Mouse (Mus musculus) limb, embryonic 13.5 days (tissue): ENCODE data around the gene Inpp5a. TPM values are rescaled to one million over a fixed set of nuclear protein-coding genes. Genes with fewer than 3 reads are reported as not detected.

ENCODE experiments used
- ATAC-seq: fragments of 200-750 bp; cut with Nextera tagmentation; 2 replicates; pipeline ENCODE4 v1.8.0; 2017; ENCODE audit warnings: low read depth, moderate number of reproducible peaks, moderate TSS enrichment; ENCODE audit not compliant: low FRiP score
- H3K27ac ChIP-seq: fragments of 300-500 bp; sonication (generic); 2 replicates; pipeline ENCODE4 v1.5.1; 2015; ENCODE audit warnings: inconsistent platforms, mild to moderate bottlenecking, moderate library complexity
- H3K27me3 ChIP-seq: fragments of 300-500 bp; sonication (generic); 2 replicates; pipeline ENCODE4 v1.6.1; 2015; ENCODE audit warnings: mild to moderate bottlenecking, inconsistent platforms
- H3K36me3 ChIP-seq: fragments of 300-500 bp; sonication (generic); 2 replicates; pipeline ENCODE4 v1.6.1; 2015; ENCODE audit warnings: inconsistent platforms, mild to moderate bottlenecking, moderate library complexity
- H3K4me1 ChIP-seq: fragments of 300-500 bp; sonication (generic); 2 replicates; pipeline ENCODE4 v1.6.1; 2015; ENCODE audit warnings: inconsistent platforms
- H3K4me2 ChIP-seq: fragments of 300-500 bp; sonication (generic); replicated peaks from 2 replicates; pipeline ENCODE4 v1.6.1; 2015; ENCODE audit warnings: inconsistent platforms, mild to moderate bottlenecking, moderate library complexity
- H3K4me3 ChIP-seq: fragments of 300-500 bp; sonication (generic); 2 replicates; pipeline ENCODE4 v1.5.1; 2015; ENCODE audit warnings: moderate library complexity, mild to moderate bottlenecking, inconsistent platforms
- H3K9ac ChIP-seq: fragments of 300-500 bp; sonication (generic); 2 replicates; pipeline ENCODE4 v1.6.1; 2015; ENCODE audit warnings: mild to moderate bottlenecking, inconsistent platforms
- H3K9me3 ChIP-seq: fragments of 300-500 bp; sonication (generic); 2 replicates; pipeline ENCODE4 v1.6.1; 2016; ENCODE audit warnings: inconsistent platforms
- WGBS: fragments of 180-500 bp; shearing (Covaris S2); methylation state at CpG from one replicate; pipeline ENCODE4 v1.1.7; 2015; 5-methylcytosine and 5-hydroxymethylcytosine counted together
- polyA plus RNA-seq: library from polyadenylated mRNA; unstranded; fragments of >200 nt; fragmentation: Nextera tagmentation; extraction: Ambion mirVana; gene quantifications from 2 replicates; pipeline ENCODE4 v1.2.1, GENCODE M21; 2015

The Inpp5a gene
- polyA plus RNA-seq, 1 experiment from 2014 or later: 25.2 TPM

GRCm38 (mm10) chr7:139584221-139585175 is 195.6 kb downstream of the Inpp5a start:
- Histone ChIP-seq H3K4me3 (peak overlapping the region; percentile 19), H3K27ac (no peak overlapping the region), H3K9me3 (no peaks in the 10 kb centered on the region), H3K36me3 (0 out of 2 replicates have a peak, but pooled peaks cover 1% of the 10 kb centered on the region), H3K27me3 (peaks cover 100% of the 10 kb centered on the region), H3K4me2 (peak overlapping the region; percentile 43), H3K9ac (0 out of 2 replicates have a peak overlapping the region, but pooled peaks have one; percentile 13), H3K4me1 (peaks cover 46% of the 10 kb centered on the region)
- 1% methylated on average over 52 of the region's 53 CpGs for WGBS
- no peak for ATAC-seq

- Histone ChIP-seq H3K4me1 (peaks cover 46% of the 10 kb centered on the region), H3K9me3 (no peaks in the 10 kb centered on the region), H3K9ac (no peak overlapping the region), H3K4me2 (peak overlapping the region; percentile 43; the same call in 1 of the 2 replicates), H3K27ac (no peak overlapping the region), H3K4me3 (peak overlapping the region; percentile 19), H3K36me3 (no peaks in the 10 kb centered on the region), H3K27me3 (peaks cover 100% of the 10 kb centered on the region)
- ATAC-seq: no peak
- 3% methylated on average over 29 of the region's 29 CpGs for WGBS
These were observed 196.4 kb downstream of the Inpp5a start for GRCm38 (mm10) chr7:139585183-139585821.

- no peak for ATAC-seq
- Histone ChIP-seq H3K4me1 (peaks cover 23% of the 10 kb centered on the region), H3K27me3 (peaks cover 91% of the 10 kb centered on the region), H3K4me2 (no peak overlapping the region), H3K36me3 (no peaks in the 10 kb centered on the region), H3K4me3 (no peak overlapping the region), H3K9me3 (no peaks in the 10 kb centered on the region), H3K27ac (no peak overlapping the region), H3K9ac (no peak overlapping the region)
- 9% methylated on average over 7 of the region's 7 CpGs for WGBS
These were observed 199.0 kb downstream of the Inpp5a start for GRCm38 (mm10) chr7:139587919-139588318.

GRCm38 (mm10) chr7:139590302-139590701 is 201.4 kb downstream of the Inpp5a start:
- 32% methylated on average over 3 of the region's 3 CpGs for WGBS
- peaks cover under 1% of the 10 kb centered on the region; the same call in 1 of the 2 replicates for H3K4me1 ChIP-seq
- H3K9me3 ChIP-seq: no peaks in the 10 kb centered on the region
- H3K4me3 ChIP-seq: no peak overlapping the region
- H3K36me3 ChIP-seq: no peaks in the 10 kb centered on the region
- peaks cover 86% of the 10 kb centered on the region for H3K27me3 ChIP-seq
- no peak overlapping the region for H3K4me2 ChIP-seq
- no peak overlapping the region for H3K27ac ChIP-seq
- no peak for ATAC-seq
- H3K9ac ChIP-seq: no peak overlapping the region

- WGBS: 91% methylated on average over 5 of the region's 5 CpGs
These were observed 202.4 kb downstream of the Inpp5a start for GRCm38 (mm10) chr7:139591311-139591710.

GRCm38 (mm10) chr7:139595311-139595710 is 206.4 kb downstream of the Inpp5a start:
- Histone ChIP-seq H3K27ac (no peak overlapping the region), H3K4me1 (no peaks in the 10 kb centered on the region), H3K4me3 (no peak overlapping the region), H3K36me3 (no peaks in the 10 kb centered on the region), H3K27me3 (peaks cover 64% of the 10 kb centered on the region), H3K4me2 (no peak overlapping the region), H3K9me3 (no peaks in the 10 kb centered on the region), H3K9ac (no peak overlapping the region)
- WGBS: 38% methylated on average over 6 of the region's 6 CpGs
- ATAC-seq: no peak

More at GRCm38 (mm10) chr7:139591311-139591710, 202.4 kb downstream of the Inpp5a start:
- H3K27me3 ChIP-seq: peaks cover 84% of the 10 kb centered on the region
- H3K36me3 ChIP-seq: no peaks in the 10 kb centered on the region
- no peak overlapping the region for H3K4me3 ChIP-seq
- no peak overlapping the region for H3K9ac ChIP-seq
- no peak overlapping the region for H3K27ac ChIP-seq
- ATAC-seq: no peak
- no peak overlapping the region for H3K4me2 ChIP-seq
- H3K4me1 ChIP-seq: no peaks in the 10 kb centered on the region
- H3K9me3 ChIP-seq: no peaks in the 10 kb centered on the region

- no peak overlapping the region for H3K4me2 ChIP-seq
- H3K27ac ChIP-seq: no peak overlapping the region
- H3K9ac ChIP-seq: no peak overlapping the region
- H3K4me3 ChIP-seq: no peak overlapping the region
- WGBS: 41% methylated on average over 6 of the region's 6 CpGs
- no peaks in the 10 kb centered on the region for H3K4me1 ChIP-seq
- no peaks in the 10 kb centered on the region for H3K36me3 ChIP-seq
- ATAC-seq: no peak
- peaks cover 64% of the 10 kb centered on the region for H3K27me3 ChIP-seq
- no peaks in the 10 kb centered on the region for H3K9me3 ChIP-seq
These were observed 207.0 kb downstream of the Inpp5a start for GRCm38 (mm10) chr7:139595862-139596261.

- Histone ChIP-seq H3K36me3 (no peaks in the 10 kb centered on the region), H3K27me3 (peaks cover 14% of the 10 kb centered on the region; the same call in 1 of the 2 replicates), H3K27ac (no peak overlapping the region), H3K9me3 (no peaks in the 10 kb centered on the region), H3K9ac (no peak overlapping the region), H3K4me2 (no peak overlapping the region), H3K4me1 (no peaks in the 10 kb centered on the region), H3K4me3 (no peak overlapping the region)
- 70% methylated on average over 2 of the region's 2 CpGs for WGBS
- no peak for ATAC-seq
These were observed 221.4 kb downstream of the Inpp5a start for GRCm38 (mm10) chr7:139610328-139610727.

- Histone ChIP-seq H3K4me3 (no peak overlapping the region), H3K9ac (no peak overlapping the region), H3K36me3 (no peaks in the 10 kb centered on the region), H3K27ac (no peak overlapping the region), H3K9me3 (no peaks in the 10 kb centered on the region), H3K4me2 (no peak overlapping the region), H3K27me3 (peaks cover 21% of the 10 kb centered on the region), H3K4me1 (no peaks in the 10 kb centered on the region)
- 59% methylated on average over 12 of the region's 12 CpGs for WGBS
- 0 out of 2 replicates have a peak, but pooled peaks have one; percentile 37 for ATAC-seq
These were observed 227.2 kb downstream of the Inpp5a start for GRCm38 (mm10) chr7:139615767-139616766.

GRCm38 (mm10) chr7:139622568-139622967 is 233.7 kb downstream of the Inpp5a start:
- ATAC-seq: no peak
- H3K27ac ChIP-seq: no peak overlapping the region
- no peaks in the 10 kb centered on the region for H3K4me1 ChIP-seq
- H3K27me3 ChIP-seq: peaks cover 10% of the 10 kb centered on the region
- 89% methylated on average over 13 of the region's 13 CpGs for WGBS
- H3K9ac ChIP-seq: no peak overlapping the region
- H3K9me3 ChIP-seq: no peaks in the 10 kb centered on the region
- H3K36me3 ChIP-seq: no peaks in the 10 kb centered on the region
- no peak overlapping the region for H3K4me3 ChIP-seq
- no peak overlapping the region for H3K4me2 ChIP-seq

- H3K27ac ChIP-seq: no peak overlapping the region
- ATAC-seq: no peak
- H3K36me3 ChIP-seq: no peaks in the 10 kb centered on the region
- H3K9ac ChIP-seq: no peak overlapping the region
- H3K9me3 ChIP-seq: no peaks in the 10 kb centered on the region
- H3K27me3 ChIP-seq: no peaks in the 10 kb centered on the region
- no peaks in the 10 kb centered on the region for H3K4me1 ChIP-seq
- WGBS: 86% methylated on average over 9 of the region's 9 CpGs
- H3K4me3 ChIP-seq: no peak overlapping the region
- no peak overlapping the region for H3K4me2 ChIP-seq
These were observed 236.2 kb downstream of the Inpp5a start for GRCm38 (mm10) chr7:139625156-139625555.
